Mouse (Mus musculus): Measurements from ENCODE around the gene Dapk2. TPM values are rescaled to one million over a fixed set of nuclear protein-coding genes. Genes with fewer than 3 reads are reported as not detected.

Dapk2 gene
- total and polyA plus RNA-seq, 2 experiments from 2014 or later: 0.58 to 1.1 TPM

DNA sequence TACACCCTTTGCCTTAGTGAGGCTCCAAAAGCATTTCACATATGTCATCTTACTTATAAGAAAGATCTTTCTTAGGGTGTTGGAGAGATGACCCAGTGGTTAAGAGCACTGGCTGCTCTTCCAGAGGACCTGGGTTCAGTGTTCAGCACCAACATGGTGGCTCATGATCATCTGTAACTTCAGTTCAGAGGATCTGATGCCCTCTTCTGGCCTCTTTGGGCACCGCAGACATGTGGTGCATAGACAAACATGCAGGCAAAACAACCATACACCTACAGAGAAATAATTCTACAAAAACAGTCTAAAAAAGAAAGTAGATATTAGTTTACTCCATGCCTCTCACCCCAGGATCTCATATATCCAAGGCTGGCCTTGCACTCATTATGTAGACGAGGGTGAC lies 2.1 kb downstream of the Dapk2 start:
- 100% methylated on average over 2 of the region's 2 CpGs for WGBS
- H3K4me3 ChIP-seq (ENCODE audit: low read depth, low read length): no peak overlapping the region
- H3K27me3 ChIP-seq (ENCODE audit: insufficient read depth, low read length): peaks cover 15% of the 10 kb centered on the region; the same call in 1 of the 2 replicates
- DNase-seq (ENCODE audit: low spot score): no peak
- no peak for ATAC-seq (ENCODE audit: low FRiP score)
- no peak overlapping the region for H3K4me2 ChIP-seq (ENCODE audit: low read depth, low read length, poor library complexity, severe bottlenecking)
- no peaks in the 10 kb centered on the region for H3K9me3 ChIP-seq (ENCODE audit: low read length)
- TF ChIP-seq CTCF (IDR thresholded peaks at IDR 0.05): no peak
- no peaks in the 10 kb centered on the region for H3K36me3 ChIP-seq (ENCODE audit: insufficient read depth, low read length)
- H3K27ac ChIP-seq (ENCODE audit: low read depth, low read length): no peak overlapping the region
- H3K4me1 ChIP-seq (ENCODE audit: insufficient read depth, low read length): peaks cover 2% of the 10 kb centered on the region; the same call in 1 of the 2 replicates
- no peak overlapping the region for H3K9ac ChIP-seq (replicated peaks; ENCODE audit: low read length, poor library complexity, severe bottlenecking)

DNA sequence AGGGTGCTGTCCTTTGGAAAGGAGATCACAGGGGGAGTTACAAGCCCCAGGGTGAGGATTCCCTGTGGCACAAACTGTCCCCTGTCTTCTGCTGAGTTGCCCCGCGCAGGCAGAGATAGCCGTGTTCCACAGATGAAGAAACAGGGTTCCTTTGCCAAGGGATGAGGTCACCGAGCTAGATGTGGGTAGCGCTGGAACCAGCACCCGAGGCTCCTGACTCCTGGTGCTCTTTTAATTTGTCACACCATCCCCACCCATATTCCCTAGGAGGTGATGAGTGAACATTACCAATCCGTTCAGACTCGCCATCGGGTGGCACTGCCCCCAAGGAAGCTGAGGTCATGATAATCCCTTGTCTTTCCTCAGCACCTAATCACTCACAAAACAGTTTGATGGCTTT lies 5.0 kb downstream of the Dapk2 start:
- no peaks in the 10 kb centered on the region for H3K36me3 ChIP-seq (ENCODE audit: insufficient read depth, low read length)
- TF ChIP-seq CTCF (IDR thresholded peaks at IDR 0.05): 0 out of 2 replicates have a peak, but pooled peaks have one; percentile 18
- ATAC-seq (ENCODE audit: low FRiP score): no peak
- peaks cover 1% of the 10 kb centered on the region; the same call in 1 of the 2 replicates for H3K4me1 ChIP-seq (ENCODE audit: insufficient read depth, low read length)
- no peak overlapping the region for H3K9ac ChIP-seq (replicated peaks; ENCODE audit: low read length, poor library complexity, severe bottlenecking)
- no peak for DNase-seq (ENCODE audit: low spot score)
- peaks cover 14% of the 10 kb centered on the region; the same call in 1 of the 2 replicates for H3K27me3 ChIP-seq (ENCODE audit: insufficient read depth, low read length)
- H3K4me3 ChIP-seq (ENCODE audit: low read depth, low read length): no peak overlapping the region
- H3K27ac ChIP-seq (ENCODE audit: low read depth, low read length): no peak overlapping the region
- H3K9me3 ChIP-seq (ENCODE audit: low read length): no peaks in the 10 kb centered on the region
- WGBS: 87% methylated on average over 9 of the region's 9 CpGs
- no peak overlapping the region for H3K4me2 ChIP-seq (ENCODE audit: low read depth, low read length, poor library complexity, severe bottlenecking)

GRCm38 (mm10) chr9:66167222-66167621 lies 9.2 kb downstream of the Dapk2 start:
- 83% methylated on average over 5 of the region's 5 CpGs for WGBS
- ATAC-seq (ENCODE audit: low FRiP score): no peak
- no peaks in the 10 kb centered on the region for H3K27me3 ChIP-seq (ENCODE audit: insufficient read depth, low read length)
- H3K9me3 ChIP-seq (ENCODE audit: low read length): no peaks in the 10 kb centered on the region
- DNase-seq (ENCODE audit: low spot score): no peak
- no peaks in the 10 kb centered on the region for H3K4me1 ChIP-seq (ENCODE audit: insufficient read depth, low read length)
- no peaks in the 10 kb centered on the region for H3K36me3 ChIP-seq (ENCODE audit: insufficient read depth, low read length)
- no peak overlapping the region for H3K4me2 ChIP-seq (ENCODE audit: low read depth, low read length, poor library complexity, severe bottlenecking)
- H3K4me3 ChIP-seq (ENCODE audit: low read depth, low read length): no peak overlapping the region
- no peak for TF ChIP-seq CTCF (IDR thresholded peaks at IDR 0.05)
- no peak overlapping the region for H3K9ac ChIP-seq (replicated peaks; ENCODE audit: low read length, poor library complexity, severe bottlenecking)
- no peak overlapping the region for H3K27ac ChIP-seq (ENCODE audit: low read depth, low read length)

DNA sequence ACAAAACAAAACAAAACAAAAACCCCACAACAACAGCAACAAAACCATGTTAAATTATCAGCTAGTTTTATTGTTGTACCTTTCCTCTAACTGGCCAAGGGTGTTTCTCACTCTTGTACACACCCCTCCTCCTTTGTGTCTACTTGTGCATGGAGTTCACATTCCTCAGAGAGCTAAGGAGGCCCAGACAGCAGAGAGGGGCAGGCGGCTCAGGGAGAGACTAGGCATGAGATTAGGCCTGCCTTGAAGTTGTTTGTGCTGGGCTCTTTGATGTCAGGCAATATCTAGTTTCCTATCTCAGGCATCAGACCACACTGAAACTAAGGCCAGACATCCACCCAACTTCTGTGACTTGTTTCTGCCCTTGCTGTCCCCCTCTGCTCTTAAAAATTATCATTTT lies 10.2 kb downstream of the Dapk2 start:
- DNase-seq (ENCODE audit: low spot score): no peak
- no peaks in the 10 kb centered on the region for H3K36me3 ChIP-seq (ENCODE audit: insufficient read depth, low read length)
- H3K4me1 ChIP-seq (ENCODE audit: insufficient read depth, low read length): no peaks in the 10 kb centered on the region
- no peak overlapping the region for H3K4me3 ChIP-seq (ENCODE audit: low read depth, low read length)
- WGBS: 6% methylated on average over 1 of the region's 1 CpGs
- no peak for TF ChIP-seq CTCF (IDR thresholded peaks at IDR 0.05)
- H3K27ac ChIP-seq (ENCODE audit: low read depth, low read length): no peak overlapping the region
- no peak overlapping the region for H3K4me2 ChIP-seq (ENCODE audit: low read depth, low read length, poor library complexity, severe bottlenecking)
- H3K9ac ChIP-seq (replicated peaks; ENCODE audit: low read length, poor library complexity, severe bottlenecking): no peak overlapping the region
- no peaks in the 10 kb centered on the region for H3K9me3 ChIP-seq (ENCODE audit: low read length)
- ATAC-seq (ENCODE audit: low FRiP score): no peak
- no peaks in the 10 kb centered on the region for H3K27me3 ChIP-seq (ENCODE audit: insufficient read depth, low read length)

- Histone ChIP-seq H3K27me3 (ENCODE audit: insufficient read depth, low read length) (no peaks in the 10 kb centered on the region), H3K4me3 (ENCODE audit: low read depth, low read length) (no peak overlapping the region), H3K9ac (replicated peaks; ENCODE audit: low read length, poor library complexity, severe bottlenecking) (no peak overlapping the region), H3K36me3 (ENCODE audit: insufficient read depth, low read length) (no peaks in the 10 kb centered on the region), H3K9me3 (ENCODE audit: low read length) (no peaks in the 10 kb centered on the region), H3K4me1 (ENCODE audit: insufficient read depth, low read length) (no peaks in the 10 kb centered on the region), H3K27ac (ENCODE audit: low read depth, low read length) (no peak overlapping the region), H3K4me2 (ENCODE audit: low read depth, low read length, poor library complexity, severe bottlenecking) (no peak overlapping the region)
- DNase-seq (ENCODE audit: low spot score) (no peak), ATAC-seq (ENCODE audit: low FRiP score) (no peak)
- no peak for TF ChIP-seq CTCF (IDR thresholded peaks at IDR 0.05)
- 11% methylated on average over 5 of the region's 5 CpGs for WGBS
Observed at GRCm38 (mm10) chr9:66170506-66170905, 12.5 kb downstream of the Dapk2 start.

DNA sequence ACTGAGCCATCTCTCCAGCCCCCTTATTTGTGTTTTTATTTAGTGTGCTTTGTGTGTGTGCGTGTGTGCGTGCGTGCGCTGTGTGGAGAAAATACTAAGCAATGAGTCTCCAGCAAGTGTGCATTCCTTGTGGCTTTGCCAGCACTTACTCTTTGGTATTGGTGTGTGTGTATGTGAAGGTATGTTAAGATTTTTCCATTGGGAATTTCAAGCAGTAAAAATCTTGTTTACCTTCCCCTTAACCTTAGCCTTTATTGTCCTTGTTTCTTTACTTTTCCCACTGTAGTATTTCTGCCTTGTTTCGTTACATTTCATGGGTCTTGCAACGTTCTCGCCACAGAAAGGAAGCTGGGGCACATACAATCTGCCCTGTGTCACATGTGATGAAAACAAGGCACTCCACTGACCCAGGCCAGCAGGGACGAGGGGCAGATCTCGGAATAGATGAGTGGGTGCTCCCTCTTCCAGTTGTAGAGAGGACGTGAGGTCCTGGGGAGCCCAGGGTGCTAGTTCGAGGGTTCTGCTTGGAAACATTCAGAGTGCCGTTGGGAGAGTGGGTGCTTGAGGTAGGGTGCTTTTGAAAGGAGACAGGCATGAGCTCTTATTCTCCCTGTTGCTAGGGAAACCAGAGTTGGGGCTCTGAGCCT lies 13.4 kb downstream of the Dapk2 start:
- H3K4me2 ChIP-seq (ENCODE audit: low read depth, low read length, poor library complexity, severe bottlenecking): no peak overlapping the region
- ATAC-seq (ENCODE audit: low FRiP score) (no peak), DNase-seq (ENCODE audit: low spot score) (no peak)
- H3K4me1 ChIP-seq (ENCODE audit: insufficient read depth, low read length): no peaks in the 10 kb centered on the region
- H3K4me3 ChIP-seq (ENCODE audit: low read depth, low read length): no peak overlapping the region
- no peaks in the 10 kb centered on the region for H3K27me3 ChIP-seq (ENCODE audit: insufficient read depth, low read length)
- H3K36me3 ChIP-seq (ENCODE audit: insufficient read depth, low read length): no peaks in the 10 kb centered on the region
- H3K27ac ChIP-seq (ENCODE audit: low read depth, low read length): no peak overlapping the region
- TF ChIP-seq CTCF (IDR thresholded peaks at IDR 0.05): no peak
- no peak overlapping the region for H3K9ac ChIP-seq (replicated peaks; ENCODE audit: low read length, poor library complexity, severe bottlenecking)
- no peaks in the 10 kb centered on the region for H3K9me3 ChIP-seq (ENCODE audit: low read length)
- 49% methylated on average over 12 of the region's 12 CpGs for WGBS

All from midbrain, postnatal 0 days (tissue).